Mouse (Mus musculus) midbrain, embryonic 14.5 days (tissue): ENCODE measurements around the gene Ovol2. TPM values are rescaled to one million over a fixed set of nuclear protein-coding genes. Genes with fewer than 3 reads are reported as not detected.
A peak's percentile ranks its signal among the peaks of the same experiment; 100 is the strongest.
"Not testable (repeated sequence)": the region's sequence is repeated elsewhere in the genome, so short reads cannot be mapped to it uniquely, and the experiment has no call there.

Experiments used
- ATAC-seq: fragments of 200-750 bp; cut with Nextera tagmentation; 2 replicates; pipeline ENCODE4 v1.8.0; 2017; ENCODE audit warnings: moderate number of reproducible peaks, moderate library complexity; ENCODE audit not compliant: low FRiP score, low TSS enrichment
- DNase-seq: peaks from one replicate; pipeline ENCODE4 v3.0.0-alpha.2; 2015
- H3K27ac ChIP-seq: fragments of 300-500 bp; sonication (generic); replicated peaks from 2 replicates; pipeline ENCODE4 v1.5.1; 2014; ENCODE audit warnings: mild to moderate bottlenecking, low read depth, low read length, moderate library complexity
- H3K27me3 ChIP-seq: fragments of 300-500 bp; sonication (generic); 2 replicates; pipeline ENCODE4 v1.6.1; 2014; ENCODE audit warnings: low read length, control low read depth, mixed read lengths; ENCODE audit not compliant: control insufficient read depth, insufficient read depth
- H3K36me3 ChIP-seq: fragments of 300-500 bp; sonication (generic); 2 replicates; pipeline ENCODE4 v1.6.1; 2014; ENCODE audit warnings: low read length, control low read depth; ENCODE audit not compliant: control insufficient read depth, insufficient read depth
- H3K4me1 ChIP-seq: fragments of 300-500 bp; sonication (generic); 2 replicates; pipeline ENCODE4 v1.6.1; 2014; ENCODE audit warnings: mild to moderate bottlenecking, antibody characterized with exemption, low read length, control low read depth; ENCODE audit not compliant: control insufficient read depth, insufficient read depth
- H3K4me2 ChIP-seq: fragments of 300-500 bp; sonication (generic); 2 replicates; pipeline ENCODE4 v1.6.1; 2014; ENCODE audit warnings: mild to moderate bottlenecking, low read length, moderate library complexity
- H3K4me3 ChIP-seq: fragments of 300-500 bp; sonication (generic); replicated peaks from 2 replicates; pipeline ENCODE4 v1.5.1; 2014; ENCODE audit warnings: low read depth, low read length
- H3K9ac ChIP-seq: fragments of 300-500 bp; sonication (generic); replicated peaks from 2 replicates; pipeline ENCODE4 v1.6.1; 2014; ENCODE audit warnings: mild to moderate bottlenecking, low read length, moderate library complexity
- H3K9me3 ChIP-seq: fragments of 300-500 bp; sonication (generic); 2 replicates; pipeline ENCODE4 v1.6.1; 2016; ENCODE audit warnings: low read length, control low read depth, mixed read lengths; ENCODE audit not compliant: control insufficient read depth
- WGBS: fragments of 180-500 bp; shearing (Covaris S2); extraction: QIAGEN DNeasy Blood & Tissue Kit; methylation state at CpG from one replicate; pipeline ENCODE4 v1.1.7; 2014; 5-methylcytosine and 5-hydroxymethylcytosine counted together
- polyA plus RNA-seq: library from polyadenylated mRNA; unstranded; fragments of >200 nt; fragmentation: Nextera tagmentation; extraction: Ambion mirVana; gene quantifications from 2 replicates; pipeline ENCODE4 v1.2.1, GENCODE M21; 2014

Ovol2 gene
- polyA plus RNA-seq, 1 experiment from 2014 or later, result not detected

GRCm38 (mm10) chr2:144368400-144369019 is 36.6 kb upstream of the Ovol2 start, which contains the start of the genes Kat14 and Pet117:
Kat14 (plus strand) TSS chr2:144368983.
Pet117 (plus strand) TSS chr2:144368996.
- peak within 1 kb of the TSS; percentile 82 for H3K9ac ChIP-seq
- H3K27ac ChIP-seq, result peak within 1 kb of the TSS; percentile 95
- H3K27me3 ChIP-seq, result no peaks in the 10 kb centered on the region
- DNase-seq (peak; percentile 97), ATAC-seq (peak; percentile 93)
- peak within 1 kb of the TSS; percentile 62 for H3K4me2 ChIP-seq
- peaks cover 5% of the 10 kb centered on the region; the same call in 1 of the 2 replicates for H3K36me3 ChIP-seq
- peak within 1 kb of the TSS; percentile 93 for H3K4me3 ChIP-seq
- H3K4me1 ChIP-seq, result peaks cover 9% of the 10 kb centered on the region; the same call in 1 of the 2 replicates
- no peaks in the 10 kb centered on the region for H3K9me3 ChIP-seq
- 9% methylated on average over 37 of the region's 38 CpGs for WGBS

DNA sequence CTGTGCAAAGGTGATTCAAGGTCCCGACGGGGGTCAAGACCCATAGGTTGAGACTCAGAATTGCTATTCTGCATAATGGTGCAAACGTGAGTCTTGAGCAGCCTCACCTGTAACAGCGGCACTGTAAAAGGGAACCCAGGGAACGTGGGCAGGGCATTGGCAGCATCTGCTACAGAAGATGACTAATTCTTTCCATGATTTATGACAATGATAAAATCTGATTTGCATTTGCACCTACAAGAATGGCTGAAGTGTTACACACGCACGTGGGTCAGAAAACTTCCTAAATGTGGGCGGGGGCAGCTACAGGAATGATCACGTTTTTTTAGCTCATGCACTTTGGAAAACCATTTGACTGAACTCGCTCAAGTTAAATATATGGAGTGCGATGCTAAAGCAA is 20.9 kb upstream of the Ovol2 start:
- Histone ChIP-seq H3K27me3 (no peaks in the 10 kb centered on the region), H3K27ac (no peak overlapping the region), H3K9me3 (no peaks in the 10 kb centered on the region), H3K4me3 (no peak overlapping the region), H3K4me2 (no peak overlapping the region), H3K9ac (no peak overlapping the region), H3K4me1 (no peaks in the 10 kb centered on the region), H3K36me3 (no peaks in the 10 kb centered on the region)
- 93% methylated on average over 11 of the region's 11 CpGs for WGBS
- DNase-seq (no peak), ATAC-seq (no peak)

- no peak overlapping the region for H3K9ac ChIP-seq
- no peak overlapping the region for H3K4me2 ChIP-seq
- H3K27ac ChIP-seq, result no peak overlapping the region
- H3K9me3 ChIP-seq, result no peaks in the 10 kb centered on the region
- no peaks in the 10 kb centered on the region for H3K27me3 ChIP-seq
- H3K36me3 ChIP-seq, result no peaks in the 10 kb centered on the region
- ATAC-seq (no peak), DNase-seq (no peak)
- no peaks in the 10 kb centered on the region for H3K4me1 ChIP-seq
- H3K4me3 ChIP-seq, result no peak overlapping the region
- WGBS, result 63% methylated on average over 3 of the region's 3 CpGs
Observed at GRCm38 (mm10) chr2:144348525-144348924, 16.6 kb upstream of the Ovol2 start.

DNA sequence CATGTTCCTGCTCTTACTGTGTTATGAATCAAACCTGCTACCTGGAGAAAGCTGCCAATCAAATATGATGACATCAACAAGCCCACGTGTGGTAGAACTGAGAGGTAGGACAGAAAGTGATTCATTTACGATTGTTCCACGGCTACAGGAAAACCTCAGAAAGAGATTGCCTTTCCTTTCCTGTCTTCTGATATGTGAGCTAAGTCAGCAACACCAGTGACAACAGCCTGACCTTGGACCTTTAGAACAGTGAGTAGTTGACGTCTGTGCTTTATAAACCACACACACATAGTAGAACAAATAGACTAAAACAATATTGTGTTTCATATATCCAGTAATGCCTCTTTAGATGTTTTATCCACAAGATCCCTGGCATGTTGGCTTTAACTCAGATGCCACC is 11.2 kb upstream of the Ovol2 start:
- H3K36me3 ChIP-seq, result no peaks in the 10 kb centered on the region
- H3K27me3 ChIP-seq, result no peaks in the 10 kb centered on the region
- ATAC-seq (no peak), DNase-seq (no peak)
- WGBS, result 85% methylated on average over 4 of the region's 4 CpGs
- H3K4me3 ChIP-seq, result no peak overlapping the region
- H3K4me1 ChIP-seq, result no peaks in the 10 kb centered on the region
- H3K9ac ChIP-seq, result no peak overlapping the region
- H3K4me2 ChIP-seq, result no peak overlapping the region
- no peaks in the 10 kb centered on the region for H3K9me3 ChIP-seq
- no peak overlapping the region for H3K27ac ChIP-seq

DNA sequence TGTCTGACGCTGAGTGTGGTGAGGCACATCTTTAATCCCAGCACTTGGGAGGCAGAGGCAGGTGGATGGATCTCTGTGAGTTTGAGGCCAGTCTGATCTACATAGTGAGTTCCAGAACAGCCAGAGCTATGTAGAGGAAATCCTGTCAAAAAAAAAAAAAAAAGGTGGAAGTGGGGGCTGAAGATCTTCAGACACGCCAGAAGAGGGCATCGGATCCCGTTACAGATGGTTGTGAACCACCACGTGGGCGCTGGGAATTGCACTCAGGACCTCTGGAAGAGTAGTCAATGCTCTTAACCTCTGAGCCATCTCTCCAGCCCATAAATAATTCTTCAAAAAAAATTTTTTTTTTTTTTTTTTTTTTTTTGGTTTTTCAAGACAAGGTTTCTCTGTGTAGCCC is 6.2 kb upstream of the Ovol2 start:
- H3K4me2 ChIP-seq, H3K9me3 ChIP-seq, H3K36me3 ChIP-seq, H3K27ac ChIP-seq, H3K4me1 ChIP-seq, ATAC-seq, DNase-seq, H3K4me3 ChIP-seq, H3K9ac ChIP-seq: not testable (repeated sequence)
- WGBS, result 80% methylated on average over 6 of the region's 6 CpGs
- H3K27me3 ChIP-seq, result peaks cover 15% of the 10 kb centered on the region

DNA sequence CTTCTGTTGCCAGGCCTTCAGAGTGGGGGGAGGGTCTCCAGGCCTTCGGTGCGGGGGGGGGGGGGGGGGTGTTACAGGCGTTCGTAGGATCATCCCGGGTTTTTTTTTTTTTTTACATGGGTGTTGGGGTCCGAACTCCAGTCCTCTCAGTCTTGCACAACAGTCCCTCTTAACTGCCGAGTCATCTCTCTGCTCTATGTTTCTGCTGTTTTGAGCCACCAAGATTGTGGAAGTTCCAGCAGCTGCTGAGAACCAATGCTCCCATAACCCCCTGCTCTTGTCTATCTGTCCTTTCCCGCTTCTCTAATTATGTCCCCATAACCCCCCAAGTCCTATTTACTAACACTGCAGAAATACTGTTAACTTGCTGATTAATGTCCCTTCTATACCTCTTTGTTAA is 5.8 kb upstream of the Ovol2 start:
- no peak overlapping the region for H3K9ac ChIP-seq
- peaks cover 16% of the 10 kb centered on the region for H3K27me3 ChIP-seq
- no peak overlapping the region for H3K4me3 ChIP-seq
- DNase-seq (no peak), ATAC-seq (no peak)
- H3K4me2 ChIP-seq, result no peak overlapping the region
- WGBS, result 71% methylated on average over 6 of the region's 8 CpGs
- no peaks in the 10 kb centered on the region for H3K36me3 ChIP-seq
- no peaks in the 10 kb centered on the region for H3K9me3 ChIP-seq
- H3K27ac ChIP-seq, result no peak overlapping the region
- H3K4me1 ChIP-seq, result peaks cover 4% of the 10 kb centered on the region; the same call in 1 of the 2 replicates

- H3K36me3 ChIP-seq, result no peaks in the 10 kb centered on the region
- H3K27ac ChIP-seq, result no peak overlapping the region
- H3K4me1 ChIP-seq, result peaks cover 6% of the 10 kb centered on the region; the same call in 1 of the 2 replicates
- ATAC-seq (no peak), DNase-seq (no peak)
- H3K9ac ChIP-seq, result no peak overlapping the region
- no peak overlapping the region for H3K4me3 ChIP-seq
- no peaks in the 10 kb centered on the region for H3K9me3 ChIP-seq
- WGBS, result 78% methylated on average over 3 of the region's 3 CpGs
- H3K4me2 ChIP-seq, result no peak overlapping the region
- H3K27me3 ChIP-seq, result peaks cover 19% of the 10 kb centered on the region
Observed at GRCm38 (mm10) chr2:144337230-144337629, 5.3 kb upstream of the Ovol2 start.

GRCm38 (mm10) chr2:144333138-144333842 is 1.3 kb upstream of the Ovol2 start:
- no peak overlapping the region for H3K9ac ChIP-seq
- ATAC-seq (no peak), DNase-seq (peak; percentile 54)
- H3K4me1 ChIP-seq, result peaks cover 22% of the 10 kb centered on the region
- H3K36me3 ChIP-seq, result no peaks in the 10 kb centered on the region
- peaks cover 53% of the 10 kb centered on the region for H3K27me3 ChIP-seq
- WGBS, result 6% methylated on average over 28 of the region's 28 CpGs
- peak overlapping the region; percentile 26 for H3K4me3 ChIP-seq
- peak overlapping the region; percentile 86 for H3K4me2 ChIP-seq
- no peak overlapping the region for H3K27ac ChIP-seq
- H3K9me3 ChIP-seq, result no peaks in the 10 kb centered on the region

DNA sequence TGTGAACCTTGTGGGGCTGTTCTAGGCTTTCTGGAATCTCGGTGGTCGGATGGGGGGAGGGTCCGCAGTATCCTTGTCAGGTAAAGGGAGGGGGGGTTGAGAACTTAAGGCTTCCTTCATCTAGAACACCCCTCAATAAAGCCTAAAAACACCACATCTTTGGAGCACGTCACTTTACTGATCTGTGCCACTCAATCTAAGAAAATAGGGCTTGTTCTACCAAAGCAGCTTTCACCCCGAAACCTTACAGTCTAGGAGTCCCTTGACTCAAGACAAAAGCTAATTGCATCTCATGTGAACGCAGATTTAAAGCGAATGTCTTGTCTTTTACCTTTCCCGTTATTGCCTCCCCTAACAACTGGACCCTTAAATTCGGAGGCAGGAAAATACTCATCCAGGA is 540 bp upstream of the Ovol2 start:
- Histone ChIP-seq H3K9ac (no peak overlapping the region), H3K27me3 (peaks cover 53% of the 10 kb centered on the region), H3K27ac (no peak overlapping the region), H3K9me3 (no peaks in the 10 kb centered on the region), H3K4me2 (peak overlapping the region; percentile 86), H3K4me1 (peaks cover 22% of the 10 kb centered on the region), H3K4me3 (peak overlapping the region; percentile 26), H3K36me3 (no peaks in the 10 kb centered on the region)
- 7% methylated on average over 9 of the region's 9 CpGs for WGBS
- no peak for ATAC-seq
- DNase-seq, result peak; percentile 42
